1 mouse cellular context compared by ENCODE assay signal in genomic region chr11:116657311-116658223, GRCm38 (mm10).
TF ChIP-seq lines count a peak whose summit lies in the region.

No protein-coding gene starts in this region.

TF ChIP-seq in MEL, 35 proteins besides CTCF, POLR2A, EP300 and RAD21 (continued from another document):
- TF ChIP-seq TAL1 (IDR thresholded peaks at IDR 0.05; ENCODE audit: low read length) = no peak
- TF ChIP-seq SIN3A (IDR thresholded peaks at IDR 0.05; ENCODE audit: low read length) = peak; percentile 92
- peak; percentile 97 for TF ChIP-seq MXI1 (IDR thresholded peaks at IDR 0.05; ENCODE audit: low read depth, low read length)
- peak; percentile 73 for TF ChIP-seq USF1 (IDR thresholded peaks at IDR 0.05; ENCODE audit: low read depth, low read length)
- TF ChIP-seq MYB (IDR thresholded peaks at IDR 0.05; ENCODE audit: low read depth, low read length) = no peak
- TF ChIP-seq MAZ (IDR thresholded peaks at IDR 0.05; ENCODE audit: low read depth, low read length) = 0 out of 2 replicates have a peak, but pooled peaks have one; percentile 33
- no peak for TF ChIP-seq ZC3H11A (IDR thresholded peaks at IDR 0.05; ENCODE audit: low read depth, low read length)
- peak; percentile 97 for TF ChIP-seq MAX (IDR thresholded peaks at IDR 0.05; ENCODE audit: low read length)
- peak; percentile 94 for TF ChIP-seq TBP (IDR thresholded peaks at IDR 0.05; ENCODE audit: low read depth, low read length)
TF ChIP-seq in MEL: peak in this region for 16.
